In genomic region chr3:94506664-94507063, GRCm38 (mm10) we compare ENCODE assay signal across 17 mouse cellular contexts. TPM values are rescaled to one million over a fixed set of nuclear protein-coding genes. Genes with fewer than 3 reads are reported as not detected.
DNase-seq lines count a peak whose midpoint lies in the region; ATAC-seq and TF ChIP-seq lines count a peak whose summit lies in the region.
"Had no signal": no experiment of that assay in that cellular context is flagged by ENCODE, and none has a peak within 500 bp of the region (broad histone marks: within the 10 kb centered on the region; RNA-seq: fewer than 3 reads in every experiment).

No protein-coding gene starts in this region.

- no peak for TF ChIP-seq EP300 in liver, embryonic 14.5 days (IDR thresholded peaks at IDR 0.05; ENCODE audit: low read depth)

- no peak for ATAC-seq in liver, embryonic 14.5 days (ENCODE audit: insufficient read depth)
- no peak for ATAC-seq in liver, embryonic 12.5 days
- ATAC-seq in G1E (ENCODE audit: extremely low read depth, insufficient number of reproducible peaks, low FRiP score, poor library complexity, severe bottlenecking): no peak; the same call in 1 of the 2 replicates
- peak; percentile 50; the same call in 1 of the 2 replicates for ATAC-seq in megakaryocyte progenitor cell, adult 5-6 weeks (replicated peaks; ENCODE audit: poor library complexity)
- ATAC-seq: forebrain, embryonic 15.5 days had no signal

- TF ChIP-seq CTCF in liver, embryonic 14.5 days (IDR thresholded peaks at IDR 0.05; ENCODE audit: low read depth): peak; percentile 43; the same call in 1 of the 2 replicates
- TF ChIP-seq CTCF in G1E (IDR thresholded peaks at IDR 0.05; ENCODE audit: low read depth, low read length): peak; percentile 20; the same call in 1 of the 2 replicates

- H3K9ac ChIP-seq in liver, embryonic 14.5 days (replicated peaks): no peak overlapping the region
- no peak overlapping the region for H3K9ac ChIP-seq in liver, embryonic 12.5 days
- H3K9ac ChIP-seq: embryonic facial prominence, embryonic 12.5 days; forebrain, embryonic 15.5 days; hindbrain, embryonic 14.5 days; neural tube, embryonic 12.5 days had no signal

- no peaks in the 10 kb centered on the region for H3K9me3 ChIP-seq in liver, embryonic 14.5 days (ENCODE audit: control insufficient read depth, low read length)
- no peaks in the 10 kb centered on the region for H3K9me3 ChIP-seq in liver, embryonic 12.5 days (replicated peaks)
- H3K9me3 ChIP-seq in G1E (replicated peaks): no peaks in the 10 kb centered on the region
- H3K9me3 ChIP-seq: embryonic facial prominence, embryonic 12.5 days; forebrain, embryonic 15.5 days; heart, embryonic 10.5 days; megakaryocyte, embryonic 14.5 days; neural tube, embryonic 12.5 days had no signal

- H3K36me3 ChIP-seq in liver, embryonic 14.5 days (replicated peaks; ENCODE audit: control insufficient read depth, insufficient read depth, low read depth): no peaks in the 10 kb centered on the region; the same call in none of the 2 replicates
- peaks cover 53% of the 10 kb centered on the region for H3K36me3 ChIP-seq in liver, embryonic 12.5 days
- H3K36me3 ChIP-seq in G1E (replicated peaks): peaks cover 78% of the 10 kb centered on the region

- no peak overlapping the region for H3K4me3 ChIP-seq in liver, embryonic 14.5 days (ENCODE audit: insufficient read depth in 1 of 2, low read depth in 2 of 2, low read length in 2 of 2)
- H3K4me3 ChIP-seq in liver, embryonic 12.5 days: no peak overlapping the region
- no peak overlapping the region for H3K4me3 ChIP-seq in G1E (ENCODE audit: low read depth, low read length)
- H3K4me3 ChIP-seq: embryonic facial prominence, embryonic 12.5 days; forebrain, embryonic 15.5 days; heart, embryonic 10.5 days; megakaryocyte, embryonic 14.5 days; neural tube, embryonic 12.5 days had no signal

- no peak overlapping the region for H3K27ac ChIP-seq in liver, embryonic 14.5 days
- no peak overlapping the region for H3K27ac ChIP-seq in liver, embryonic 12.5 days
- H3K27ac ChIP-seq: embryonic facial prominence, embryonic 12.5 days; forebrain, embryonic 15.5 days; heart, embryonic 10.5 days; hindbrain, embryonic 14.5 days; neural tube, embryonic 12.5 days had no signal

- peak; percentile 28 for DNase-seq in embryo, embryonic 10.5 days (ENCODE audit: low spot score)
- DNase-seq in embryo, embryonic 9.5 days (ENCODE audit: extremely low spot score): no peak
- no peak for DNase-seq in liver, embryonic 14.5 days (ENCODE audit: low read depth in 3 of 3, low spot score in 3 of 3)
- no peak for DNase-seq in G1E (ENCODE audit: low spot score)
- DNase-seq in right cerebral cortex, postnatal 10 days (ENCODE audit: low spot score in 2 of 2): no peak
- DNase-seq in heart, postnatal 36 days: no peak
- DNase-seq: adrenal gland, adult 2 months; cerebellum, adult 11 months; right cerebral cortex, postnatal 14 days had no signal

- no peaks in the 10 kb centered on the region for H3K4me1 ChIP-seq in liver, embryonic 14.5 days (replicated peaks; ENCODE audit: control insufficient read depth in 2 of 2, insufficient read depth in 2 of 2, low read length in 1 of 2)
- no peaks in the 10 kb centered on the region for H3K4me1 ChIP-seq in liver, embryonic 12.5 days
- H3K4me1 ChIP-seq in G1E (ENCODE audit: insufficient read depth, low read depth, low read length): peaks cover 3% of the 10 kb centered on the region; the same call in 1 of the 2 replicates
- H3K4me1 ChIP-seq: embryonic facial prominence, embryonic 12.5 days; forebrain, embryonic 15.5 days; heart, embryonic 10.5 days; neural tube, embryonic 12.5 days had no signal

- 73% methylated on average over 1 of the region's 1 CpGs for WGBS in liver, embryonic 14.5 days (ENCODE audit: insufficient replicate concordance)
- 79% methylated on average over 1 of the region's 1 CpGs for WGBS in liver, embryonic 12.5 days (ENCODE audit: insufficient replicate concordance)

- H3K27me3 ChIP-seq in liver, embryonic 14.5 days (ENCODE audit: control insufficient read depth, insufficient read depth, low read length): no peaks in the 10 kb centered on the region
- no peaks in the 10 kb centered on the region for H3K27me3 ChIP-seq in liver, embryonic 12.5 days (replicated peaks)
- H3K27me3 ChIP-seq in G1E (ENCODE audit: insufficient read depth, low read length): no peaks in the 10 kb centered on the region
- H3K27me3 ChIP-seq: embryonic facial prominence, embryonic 12.5 days; forebrain, embryonic 15.5 days; megakaryocyte, embryonic 14.5 days; neural tube, embryonic 12.5 days had no signal

- intact Hi-C loops in heart, postnatal 36 days (cut with DNase I): no loop called here

- H3K4me2 ChIP-seq in liver, embryonic 14.5 days (ENCODE audit: low read depth): no peak overlapping the region
- H3K4me2 ChIP-seq in liver, embryonic 12.5 days: no peak overlapping the region
- H3K4me2 ChIP-seq: embryonic facial prominence, embryonic 12.5 days; forebrain, embryonic 15.5 days; hindbrain, embryonic 14.5 days; neural tube, embryonic 12.5 days had no signal

RNA-seq across cellular contexts. Expression of gene Riiad1, which starts 26.5 kb away (rescaled TPM):
- not detected in 2 replicates for polyA plus RNA-seq in liver, embryonic 14.5 days (2012; rRNA removed)
- not detected in 2 replicates for polyA plus RNA-seq in liver, embryonic 14.5 days (2014; fragmentation: Nextera tagmentation; extraction: Ambion mirVana)
- not detected in 2 replicates for polyA plus RNA-seq in liver, embryonic 12.5 days (2016; fragmentation: Nextera tagmentation; extraction: Ambion mirVana)
- total RNA-seq in G1E (2014; fragmentation: Nextera tagmentation) (not detected in 2 replicates), G1E (2017) (not detected in 2 replicates)
- not detected in 2 replicates for polyA plus RNA-seq in G1E (2012)
- 1.1 and 1.4 TPM in 2 replicates for total RNA-seq in megakaryocyte progenitor cell, adult 5-6 weeks (2015)
- total RNA-seq in megakaryocyte progenitor cell, adult 5-6 weeks (2017): not detected in 2 replicates
- 1 to 10 TPM in 1 of 2 experiments, under 1 TPM in 1; 0.46 to 1.2 TPM for total RNA-seq in heart, postnatal 36 days (2021)
- polyA plus RNA-seq: adrenal gland, adult 2 months had no signal

RNA-seq across cellular contexts. Expression of gene Celf3, which starts 28.6 kb away (rescaled TPM):
- 0.07 and 0.79 TPM in 2 replicates for polyA plus RNA-seq in liver, embryonic 14.5 days (2012; rRNA removed)
- polyA plus RNA-seq in liver, embryonic 14.5 days (2014; fragmentation: Nextera tagmentation; extraction: Ambion mirVana): not detected in 2 replicates
- polyA plus RNA-seq in liver, embryonic 12.5 days (2016; fragmentation: Nextera tagmentation; extraction: Ambion mirVana): 0.22 and 0.44 TPM in 2 replicates
- total RNA-seq in G1E (2014; fragmentation: Nextera tagmentation): not detected in 2 replicates
- total RNA-seq in G1E (2017): 0.17 TPM in 1 of 2 replicates, not detected in the other
- not detected in 2 replicates for polyA plus RNA-seq in G1E (2012)
- not detected in 2 replicates for total RNA-seq in megakaryocyte progenitor cell, adult 5-6 weeks (2015)
- 0.08 TPM in 1 of 2 replicates, not detected in the other for total RNA-seq in megakaryocyte progenitor cell, adult 5-6 weeks (2017)
- under 1 TPM in 1 of 2 experiments, not detected in 1; 0.19 TPM for total RNA-seq in heart, postnatal 36 days (2021)
